Mouse (Mus musculus): Measurements from ENCODE around the gene Lin7c.

GRCm38 (mm10) chr2:109920471-109920870, 29.8 kb downstream of the Lin7c start:
- TF ChIP-seq POLR2A (IDR thresholded peaks at IDR 0.05; ENCODE audit: borderline replicate concordance, control insufficient read depth, low read depth, low read length) (no peak), CTCF (IDR thresholded peaks at IDR 0.05; ENCODE audit: control insufficient read depth, insufficient read depth, low read length) (no peak)

Measured in bone marrow, adult 2 months (tissue).